Mouse (Mus musculus) liver, adult 2 months (tissue): Measurements from ENCODE around the gene Ssh2. TPM values are rescaled to one million over a fixed set of nuclear protein-coding genes. Genes with fewer than 3 reads are reported as not detected.
A peak's percentile ranks its signal among the peaks of the same experiment; 100 is the strongest.

Experiments used
- DNase-seq: peaks from one replicate; pipeline ENCODE4 v3.0.0-alpha.2; 2011; ENCODE audit warnings: low read depth, low spot score; ENCODE audit errors: extremely low read depth
- H3K27ac ChIP-seq: fragments of 200-500 bp; replicated peaks from 2 replicates; pipeline ENCODE4 v1.5.1; 2012; ENCODE audit warnings: low read depth, mild to moderate bottlenecking, control low read depth, inconsistent platforms, low read length; ENCODE audit not compliant: insufficient read depth
- H3K27me3 ChIP-seq: fragments of 200-500 bp; 2 replicates; pipeline ENCODE4 v1.6.1; 2012; ENCODE audit warnings: mild to moderate bottlenecking, moderate library complexity, low read length, inconsistent platforms; ENCODE audit not compliant: control insufficient read depth, insufficient read depth
- H3K36me3 ChIP-seq: fragments of 200-500 bp; 2 replicates; pipeline ENCODE4 v1.6.1; 2012; ENCODE audit warnings: low read length, inconsistent platforms; ENCODE audit not compliant: control insufficient read depth, insufficient read depth
- H3K4me1 ChIP-seq: fragments of 200-500 bp; 2 replicates; pipeline ENCODE4 v1.6.1; 2011; ENCODE audit warnings: low read length; ENCODE audit not compliant: control insufficient read depth, insufficient read depth
- H3K4me3 ChIP-seq: fragments of 200-500 bp; 2 replicates; pipeline ENCODE4 v1.5.1; 2011; ENCODE audit warnings: low read depth, mild to moderate bottlenecking, control low read depth, low read length, moderate library complexity; ENCODE audit not compliant: insufficient read depth
- H3K79me2 ChIP-seq: fragments of 200-500 bp; 2 replicates; pipeline ENCODE4 v1.6.1; 2012; ENCODE audit warnings: inconsistent platforms, mild to moderate bottlenecking, low read length, moderate library complexity; ENCODE audit not compliant: control insufficient read depth, insufficient read depth
- H3K9ac ChIP-seq: fragments of 200-500 bp; 2 replicates; pipeline ENCODE4 v1.6.1; 2012; ENCODE audit warnings: low read depth, mild to moderate bottlenecking, control low read depth, inconsistent platforms, low read length
- CTCF ChIP-seq: fragments of 200-500 bp; IDR thresholded peaks from 2 replicates; pipeline ENCODE4 v1.5.1; 2011; ENCODE audit warnings: low read depth, low read length, control low read depth
- POLR2A ChIP-seq: fragments of 200-500 bp; IDR thresholded peaks from 2 replicates; pipeline ENCODE4 v1.6.1; 2011; ENCODE audit warnings: low read length, control low read depth; ENCODE audit not compliant: insufficient read depth; ENCODE audit errors: extremely low read depth
- WGBS: fragments of 180-500 bp; shearing (Covaris S2); methylation state at CpG from one replicate; pipeline ENCODE4 v1.1.7; 2018; 5-methylcytosine and 5-hydroxymethylcytosine counted together
- polyA plus RNA-seq: library from polyadenylated mRNA; depleted of rRNA; stranded (reverse); fragments of >200 nt; gene quantifications from 2 replicates; pipeline ENCODE4 v1.2.3, GENCODE M21; 2012
- total RNA-seq: library from RNA; depleted of rRNA; stranded (reverse); fragments of >200 nt; gene quantifications from 2 replicates; pipeline ENCODE4 v1.2.3, GENCODE M21; 2014

The Ssh2 gene
- total and polyA plus RNA-seq, 2 experiments = 3.7 to 20.1 TPM

DNA sequence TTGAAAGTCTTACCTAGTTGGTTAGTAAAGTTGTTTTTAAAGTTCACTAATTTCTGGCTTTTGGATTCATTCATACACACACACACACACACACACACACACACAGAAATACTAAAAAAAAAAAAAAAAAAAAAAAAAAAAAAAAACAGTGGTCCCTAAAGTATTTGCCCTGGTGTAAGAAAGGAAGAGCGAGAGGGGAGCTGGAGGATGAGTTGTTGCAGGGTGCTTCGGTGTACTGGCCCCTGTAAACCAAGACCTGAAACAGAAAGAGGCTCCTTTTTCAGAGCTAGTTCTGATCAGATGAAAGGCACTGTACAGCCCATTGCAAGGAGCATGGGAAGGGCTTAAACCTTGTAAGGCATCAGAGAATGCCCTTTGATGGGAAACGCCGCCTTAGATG, 131.2 kb downstream of the Ssh2 start:
- Histone ChIP-seq H3K27me3 (no peaks in the 10 kb centered on the region), H3K4me1 (peaks cover 6% of the 10 kb centered on the region; the same call in 1 of the 2 replicates), H3K9ac (no peak overlapping the region), H3K27ac (no peak overlapping the region), H3K36me3 (no peaks in the 10 kb centered on the region), H3K79me2 (peaks cover 11% of the 10 kb centered on the region; the same call in 1 of the 2 replicates), H3K4me3 (no peak overlapping the region)
- WGBS = 89% methylated on average over 4 of the region's 4 CpGs
- TF ChIP-seq POLR2A = no peak
- TF ChIP-seq CTCF = no peak
- DNase-seq = no peak

- Histone ChIP-seq H3K27ac (peak overlapping the region; percentile 79), H3K36me3 (no peaks in the 10 kb centered on the region), H3K4me3 (peak overlapping the region; percentile 90), H3K27me3 (no peaks in the 10 kb centered on the region), H3K4me1 (peaks cover 6% of the 10 kb centered on the region; the same call in 1 of the 2 replicates), H3K79me2 (peaks cover 11% of the 10 kb centered on the region; the same call in 1 of the 2 replicates), H3K9ac (peak overlapping the region; percentile 71)
- WGBS = under 1% methylated on average over 54 of the region's 54 CpGs
- TF ChIP-seq POLR2A (peak; percentile 91), CTCF (no peak)
- DNase-seq = peak; percentile 76
Observed at GRCm38 (mm10) chr11:77348142-77348741, 132.2 kb downstream of the Ssh2 start.

GRCm38 (mm10) chr11:77348985-77349384, 132.9 kb downstream of the Ssh2 start:
- DNase-seq = peak; percentile 53
- peak overlapping the region; percentile 90 for H3K4me3 ChIP-seq
- TF ChIP-seq CTCF (no peak), POLR2A (no peak)
- H3K27ac ChIP-seq = peak overlapping the region; percentile 79; the same call in 1 of the 2 replicates
- H3K27me3 ChIP-seq = no peaks in the 10 kb centered on the region
- H3K4me1 ChIP-seq = peaks cover 8% of the 10 kb centered on the region; the same call in 1 of the 2 replicates
- 8% methylated on average over 6 of the region's 6 CpGs for WGBS
- peaks cover 14% of the 10 kb centered on the region; the same call in 1 of the 2 replicates for H3K79me2 ChIP-seq
- peak overlapping the region; percentile 71 for H3K9ac ChIP-seq
- no peaks in the 10 kb centered on the region for H3K36me3 ChIP-seq

- H3K4me1 ChIP-seq = peaks cover 8% of the 10 kb centered on the region; the same call in 1 of the 2 replicates
- H3K79me2 ChIP-seq = peaks cover 14% of the 10 kb centered on the region; the same call in 1 of the 2 replicates
- no peak for TF ChIP-seq CTCF
- TF ChIP-seq POLR2A = no peak
- H3K27ac ChIP-seq = no peak overlapping the region
- H3K4me3 ChIP-seq = peak overlapping the region; percentile 90
- DNase-seq = no peak
- H3K9ac ChIP-seq = peak overlapping the region; percentile 54
- WGBS = 54% methylated on average over 2 of the region's 2 CpGs
- H3K27me3 ChIP-seq = no peaks in the 10 kb centered on the region
- H3K36me3 ChIP-seq = no peaks in the 10 kb centered on the region
Observed at GRCm38 (mm10) chr11:77349698-77350097, 133.6 kb downstream of the Ssh2 start.

- peaks cover 18% of the 10 kb centered on the region; the same call in 1 of the 2 replicates for H3K79me2 ChIP-seq
- no peak overlapping the region for H3K4me3 ChIP-seq
- 66% methylated on average over 3 of the region's 3 CpGs for WGBS
- no peak for TF ChIP-seq CTCF
- no peak for TF ChIP-seq POLR2A
- no peaks in the 10 kb centered on the region for H3K27me3 ChIP-seq
- no peaks in the 10 kb centered on the region for H3K36me3 ChIP-seq
- no peak overlapping the region for H3K9ac ChIP-seq
- DNase-seq = no peak
- H3K4me1 ChIP-seq = peaks cover 11% of the 10 kb centered on the region; the same call in 1 of the 2 replicates
- no peak overlapping the region for H3K27ac ChIP-seq
Observed at GRCm38 (mm10) chr11:77355055-77355454, 139.0 kb downstream of the Ssh2 start.

DNA sequence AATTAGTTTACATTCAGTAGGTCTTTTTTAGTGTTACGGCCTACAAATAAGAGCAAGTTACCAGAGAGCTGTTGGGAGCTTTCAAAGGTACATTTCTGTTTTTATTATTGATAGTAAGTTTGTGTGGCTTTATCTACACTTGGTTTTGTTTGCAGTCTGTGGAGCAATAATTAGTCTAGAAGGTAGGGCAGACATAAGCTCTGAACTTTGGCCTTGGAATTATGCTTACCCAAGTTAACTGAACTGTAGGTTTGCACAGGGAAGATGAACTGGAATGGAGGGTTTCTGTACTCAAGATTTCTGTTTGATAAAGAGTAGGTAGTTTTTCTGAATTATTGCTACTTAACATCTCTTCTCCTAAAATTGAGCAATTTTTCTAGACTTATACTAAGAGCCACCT, 141.8 kb downstream of the Ssh2 start:
- peaks cover 12% of the 10 kb centered on the region for H3K4me1 ChIP-seq
- no peaks in the 10 kb centered on the region for H3K36me3 ChIP-seq
- H3K4me3 ChIP-seq = no peak overlapping the region
- H3K79me2 ChIP-seq = peaks cover 18% of the 10 kb centered on the region; the same call in 1 of the 2 replicates
- H3K27me3 ChIP-seq = no peaks in the 10 kb centered on the region
- peak; percentile 89 for DNase-seq
- H3K27ac ChIP-seq = no peak overlapping the region
- 19% methylated on average over 1 of the region's 1 CpGs for WGBS
- no peak overlapping the region for H3K9ac ChIP-seq
- TF ChIP-seq CTCF (no peak), POLR2A (no peak)
